Mouse (Mus musculus): Measurements from ENCODE around the gene Mrc1.

The Mrc1 gene

GRCm38 (mm10) chr2:14244668-14245067, 15.5 kb downstream of the Mrc1 start:
- CTCF ChIA-PET, result no interaction called here

- CTCF ChIA-PET, result interaction anchor here (1.2 kb wide), 1 partner anchor 71 kb away, joined by 3 read pairs; no protein-coding TSS in a partner anchor
Measured at GRCm38 (mm10) chr2:14249839-14250564, 20.8 kb downstream of the Mrc1 start.

- CTCF ChIA-PET, result no interaction called here
Measured at GRCm38 (mm10) chr2:14251938-14252337, 22.7 kb downstream of the Mrc1 start.

- CTCF ChIA-PET, result no interaction called here
Measured at GRCm38 (mm10) chr2:14258345-14258850, 29.2 kb downstream of the Mrc1 start.

GRCm38 (mm10) chr2:14262090-14262489, 32.9 kb downstream of the Mrc1 start:
- CTCF ChIA-PET, result no interaction called here

GRCm38 (mm10) chr2:14269160-14269559, 40.0 kb downstream of the Mrc1 start:
- CTCF ChIA-PET, result no interaction called here

- CTCF ChIA-PET, result no interaction called here
Measured at GRCm38 (mm10) chr2:14272088-14272487, 42.9 kb downstream of the Mrc1 start.

- CTCF ChIA-PET, result no interaction called here
Measured at GRCm38 (mm10) chr2:14275796-14276195, 46.6 kb downstream of the Mrc1 start.

- CTCF ChIA-PET, result interaction anchor here (0.6 to 1.0 kb wide), 2 partner anchors 12 to 16 kb away, joined by 3 to 4 read pairs; no protein-coding TSS in a partner anchor
Measured at GRCm38 (mm10) chr2:14279256-14279655, 50.1 kb downstream of the Mrc1 start.

- CTCF ChIA-PET, result no interaction called here
Measured at GRCm38 (mm10) chr2:14279795-14280194, 50.6 kb downstream of the Mrc1 start.

- CTCF ChIA-PET, result interaction anchor here (0.6 to 0.7 kb wide), 3 partner anchors 16 to 1099 kb away, joined by 3 to 7 read pairs (median 6); no protein-coding TSS in a partner anchor
Measured at GRCm38 (mm10) chr2:14295334-14295733, 66.1 kb downstream of the Mrc1 start.

- CTCF ChIA-PET, result interaction anchor here (0.7 kb wide), 1 partner anchor 21 kb away, joined by 5 read pairs; no protein-coding TSS in a partner anchor
Measured at GRCm38 (mm10) chr2:14312505-14313380, 83.6 kb downstream of the Mrc1 start.

GRCm38 (mm10) chr2:14315113-14315512, 85.9 kb downstream of the Mrc1 start:
- CTCF ChIA-PET, result no interaction called here

- CTCF ChIA-PET, result no interaction called here
Measured at GRCm38 (mm10) chr2:14341652-14342308, 112.6 kb downstream of the Mrc1 start.

GRCm38 (mm10) chr2:14342309-14342839, 113.2 kb downstream of the Mrc1 start:
- CTCF ChIA-PET, result no interaction called here

Data from spleen, embryonic (tissue).